14 mouse cellular contexts compared by ENCODE assay signal in genomic region chr13:76358720-76359119, GRCm38 (mm10). TPM values are rescaled to one million over a fixed set of nuclear protein-coding genes. Genes with fewer than 3 reads are reported as not detected.
DNase-seq lines count a peak whose midpoint lies in the region; ATAC-seq and TF ChIP-seq lines count a peak whose summit lies in the region.
"Had no signal": no experiment of that assay in that cellular context is flagged by ENCODE, and none has a peak within 500 bp of the region (broad histone marks: within the 10 kb centered on the region; RNA-seq: fewer than 3 reads in every experiment).

No protein-coding gene starts in this region.

- H3K9me3 ChIP-seq in lung, embryonic 14.5 days (ENCODE audit: low read depth, low read length) = no peaks in the 10 kb centered on the region
- no peaks in the 10 kb centered on the region for H3K9me3 ChIP-seq in lung, postnatal 0 days (ENCODE audit: low read length)
- H3K9me3 ChIP-seq in MEL (replicated peaks; ENCODE audit: insufficient read depth, low read length) = no peaks in the 10 kb centered on the region
- H3K9me3 ChIP-seq: heart, embryonic 13.5 days; liver, embryonic 13.5 days; midbrain, embryonic 12.5 days had no signal

- no peak overlapping the region for H3K4me3 ChIP-seq in lung, embryonic 14.5 days (ENCODE audit: low read depth, low read length)
- H3K4me3 ChIP-seq in lung, postnatal 0 days (ENCODE audit: low read depth, low read length) = no peak overlapping the region
- H3K4me3 ChIP-seq in MEL (ENCODE audit: control insufficient read depth in 1 of 2, insufficient read depth in 1 of 2, low read depth in 2 of 2, low read length in 2 of 2) = no peak overlapping the region
- H3K4me3 ChIP-seq: heart, embryonic 13.5 days; liver, embryonic 13.5 days; midbrain, embryonic 12.5 days had no signal

- DNase-seq in embryo, embryonic 11 days = peak; percentile 3
- DNase-seq in embryo, embryonic 10 days (ENCODE audit: low spot score) = no peak
- DNase-seq in lung, embryonic 14.5 days = peak; percentile 85
- no peak for DNase-seq in lung, postnatal 0 days (ENCODE audit: low spot score)
- DNase-seq in MEL (ENCODE audit: low read depth, low spot score) = peak; percentile 8
- DNase-seq in layer of hippocampus, adult 18-20 months (ENCODE audit: low spot score in 2 of 2) = peak; percentile 31 to 69
- no peak for DNase-seq in adrenal gland, postnatal 14 days
- DNase-seq: liver, embryonic 13.5 days; spleen, adult 18-20 months had no signal

- no peak for TF ChIP-seq RAD21 in MEL (IDR thresholded peaks at IDR 0.05; ENCODE audit: low read depth, low read length)

- no peak overlapping the region for H3K9ac ChIP-seq in lung, embryonic 14.5 days
- H3K9ac ChIP-seq in lung, postnatal 0 days (replicated peaks; ENCODE audit: low read depth) = no peak overlapping the region
- H3K9ac ChIP-seq in MEL (ENCODE audit: control insufficient read depth, low read depth, low read length, poor library complexity, severe bottlenecking) = no peak overlapping the region
- H3K9ac ChIP-seq: heart, embryonic 13.5 days; liver, embryonic 13.5 days; midbrain, embryonic 12.5 days had no signal

- H3K4me1 ChIP-seq in lung, embryonic 14.5 days (ENCODE audit: insufficient read depth) = no peaks in the 10 kb centered on the region
- no peaks in the 10 kb centered on the region for H3K4me1 ChIP-seq in lung, postnatal 0 days (ENCODE audit: insufficient read depth, low read depth, low read length)
- H3K4me1 ChIP-seq in MEL (ENCODE audit: control insufficient read depth in 1 of 2, insufficient read depth in 2 of 2, low read length in 2 of 2) = no peaks in the 10 kb centered on the region
- H3K4me1 ChIP-seq: heart, embryonic 13.5 days; liver, embryonic 13.5 days; midbrain, embryonic 12.5 days had no signal

- H3K27ac ChIP-seq in lung, embryonic 14.5 days (ENCODE audit: low read depth) = no peak overlapping the region
- no peak overlapping the region for H3K27ac ChIP-seq in lung, postnatal 0 days (ENCODE audit: low read length)
- no peak overlapping the region for H3K27ac ChIP-seq in MEL (ENCODE audit: control insufficient read depth, low read depth, low read length)
- H3K27ac ChIP-seq: heart, embryonic 13.5 days; liver, embryonic 13.5 days; midbrain, embryonic 12.5 days had no signal

- no peak for TF ChIP-seq EP300 in lung, postnatal 0 days (IDR thresholded peaks at IDR 0.05)
- no peak for TF ChIP-seq EP300 in MEL (IDR thresholded peaks at IDR 0.05; ENCODE audit: low read depth in 1 of 2, low read length in 2 of 2)

- TF ChIP-seq CTCF in lung, embryonic 14.5 days (IDR thresholded peaks at IDR 0.05; ENCODE audit: low read depth) = no peak
- no peak for TF ChIP-seq CTCF in lung, postnatal 0 days (IDR thresholded peaks at IDR 0.05)
- no peak for TF ChIP-seq CTCF in MEL (IDR thresholded peaks at IDR 0.05 in 2 of 3, conservative IDR thresholded peaks at IDR 0.05 in 1 of 3; ENCODE audit: control insufficient read depth in 1 of 3, insufficient read depth in 1 of 3, low read depth in 2 of 3, low read length in 3 of 3, poor library complexity in 1 of 3, severe bottlenecking in 1 of 3)

- TF ChIP-seq POLR2A in MEL (IDR thresholded peaks at IDR 0.05; ENCODE audit: control insufficient read depth in 1 of 2, insufficient read depth in 1 of 2, low read depth in 1 of 2, low read length in 2 of 2, poor library complexity in 1 of 2) = no peak

- no peaks in the 10 kb centered on the region for H3K79me2 ChIP-seq in MEL (ENCODE audit: control insufficient read depth, insufficient read depth, low read length, poor library complexity)

- no peaks in the 10 kb centered on the region for H3K36me3 ChIP-seq in lung, embryonic 14.5 days (ENCODE audit: insufficient read depth)
- H3K36me3 ChIP-seq in lung, postnatal 0 days (ENCODE audit: insufficient read depth, low read length) = no peaks in the 10 kb centered on the region
- no peaks in the 10 kb centered on the region for H3K36me3 ChIP-seq in MEL (ENCODE audit: control insufficient read depth in 1 of 2, insufficient read depth in 2 of 2, low read length in 2 of 2)
- H3K36me3 ChIP-seq: heart, embryonic 13.5 days; liver, embryonic 13.5 days; midbrain, embryonic 12.5 days had no signal

- H3K27me3 ChIP-seq in lung, embryonic 14.5 days (ENCODE audit: insufficient read depth, low read length) = no peaks in the 10 kb centered on the region
- H3K27me3 ChIP-seq in lung, postnatal 0 days (replicated peaks; ENCODE audit: insufficient read depth, low read length) = no peaks in the 10 kb centered on the region
- no peaks in the 10 kb centered on the region for H3K27me3 ChIP-seq in MEL (ENCODE audit: control insufficient read depth in 1 of 2, insufficient read depth in 2 of 2, low read length in 2 of 2)
- H3K27me3 ChIP-seq: heart, embryonic 13.5 days; liver, embryonic 13.5 days; midbrain, embryonic 12.5 days had no signal

- H3K4me2 ChIP-seq in lung, embryonic 14.5 days = no peak overlapping the region
- H3K4me2 ChIP-seq in lung, postnatal 0 days (replicated peaks; ENCODE audit: low read depth, low read length) = no peak overlapping the region
- H3K4me2 ChIP-seq: heart, embryonic 13.5 days; liver, embryonic 13.5 days; midbrain, embryonic 12.5 days had no signal

- ATAC-seq in lung, embryonic 14.5 days (ENCODE audit: insufficient read depth) = peak; percentile 93
- ATAC-seq in lung, postnatal 0 days = no peak
- ATAC-seq in erythroblast, adult 5-6 weeks (replicated peaks; ENCODE audit: low FRiP score, poor library complexity, severe bottlenecking) = no peak
- ATAC-seq: intestine, embryonic 16.5 days had no signal

TF ChIP-seq in MEL, 35 proteins besides CTCF, POLR2A, EP300 and RAD21:
- TF ChIP-seq MYC (IDR thresholded peaks at IDR 0.05; ENCODE audit: low read depth, low read length) (no peak), UBTF (IDR thresholded peaks at IDR 0.05; ENCODE audit: borderline replicate concordance, insufficient read depth, low read depth, low read length) (no peak), RCOR1 (IDR thresholded peaks at IDR 0.05; ENCODE audit: low read depth, low read length) (no peak), USF1 (IDR thresholded peaks at IDR 0.05; ENCODE audit: low read depth, low read length) (no peak), E2F4 (IDR thresholded peaks at IDR 0.05; ENCODE audit: borderline replicate concordance, low read depth, low read length) (no peak), ZNF384 (IDR thresholded peaks at IDR 0.05; ENCODE audit: low read depth, low read length) (no peak), HCFC1 (IDR thresholded peaks at IDR 0.05; ENCODE audit: low read depth, low read length) (no peak), MXI1 (IDR thresholded peaks at IDR 0.05; ENCODE audit: low read depth, low read length) (no peak), USF2 (IDR thresholded peaks at IDR 0.05; ENCODE audit: borderline replicate concordance in 1 of 2, insufficient read depth in 1 of 2, low read depth in 1 of 2, low read length in 2 of 2) (no peak), BHLHE40 (IDR thresholded peaks at IDR 0.05; ENCODE audit: borderline replicate concordance, low read depth, low read length) (no peak), KAT2A (conservative IDR thresholded peaks at IDR 0.05; ENCODE audit: low read depth, low read length) (no peak), CHD2 (IDR thresholded peaks at IDR 0.05; ENCODE audit: low read length) (no peak), GABPA (IDR thresholded peaks at IDR 0.05; ENCODE audit: low read depth, low read length) (no peak), NRF1 (IDR thresholded peaks at IDR 0.05; ENCODE audit: insufficient read depth, low read depth, low read length, poor library complexity, severe bottlenecking) (no peak), SMC3 (IDR thresholded peaks at IDR 0.05; ENCODE audit: low read depth, low read length) (no peak), MAZ (IDR thresholded peaks at IDR 0.05; ENCODE audit: low read depth, low read length) (no peak), POLR2AphosphoS2 (IDR thresholded peaks at IDR 0.05; ENCODE audit: low read length) (no peak), NELFE (IDR thresholded peaks at IDR 0.05; ENCODE audit: low read depth, low read length) (no peak), ETS1 (IDR thresholded peaks at IDR 0.05; ENCODE audit: low read depth, low read length) (no peak), ZMIZ1 (IDR thresholded peaks at IDR 0.05; ENCODE audit: low read depth, low read length) (no peak)

RNA-seq across cellular contexts. Expression of gene Mctp1, which starts 25.6 kb away (rescaled TPM):
- 0.64 and 0.82 TPM in 2 replicates for polyA plus RNA-seq in lung, embryonic 14.5 days (2014; fragmentation: Nextera tagmentation; extraction: Ambion mirVana)
- 3.9 and 4.4 TPM in 2 replicates for polyA plus RNA-seq in lung, postnatal 0 days (2015; fragmentation: Nextera tagmentation; extraction: Ambion mirVana)
- not detected in 2 replicates for total RNA-seq in MEL (2012; rRNA removed)
- polyA plus RNA-seq in MEL (2012; ENCODE audit: insufficient read depth in 1 of 2, insufficient read length in 2 of 2, low read depth in 1 of 2, low replicate concordance in 2 of 2, missing spikeins in 1 of 2) = not detected
- 10 to 100 TPM; 52.1 to 53.4 TPM for total RNA-seq in layer of hippocampus, adult 18-20 months (2021)
- 1.8 and 2.9 TPM in 2 replicates for total RNA-seq in adrenal gland, postnatal 14 days (2021)
- 23.4 and 44.8 TPM in 2 replicates for total RNA-seq in erythroblast, adult 5-6 weeks (2015; ENCODE audit: low replicate concordance)
- total RNA-seq in erythroblast, adult 5-6 weeks (2017; ENCODE audit: low replicate concordance) = 10.2 and 20.5 TPM in 2 replicates

RNA-seq across cellular contexts. Expression of gene Fam81b, which starts 53.8 kb away (rescaled TPM):
- polyA plus RNA-seq in lung, embryonic 14.5 days (2014; fragmentation: Nextera tagmentation; extraction: Ambion mirVana) = not detected in 2 replicates
- polyA plus RNA-seq in lung, postnatal 0 days (2015; fragmentation: Nextera tagmentation; extraction: Ambion mirVana) = 1.3 and 2.2 TPM in 2 replicates
- not detected in 2 replicates for total RNA-seq in MEL (2012; rRNA removed)
- polyA plus RNA-seq in MEL (2012; ENCODE audit: insufficient read depth in 1 of 2, insufficient read length in 2 of 2, low read depth in 1 of 2, low replicate concordance in 2 of 2, missing spikeins in 1 of 2) = not detected
- under 1 TPM in 1 of 2 experiments, not detected in 1; 0.10 TPM for total RNA-seq in layer of hippocampus, adult 18-20 months (2021)
- not detected in 2 replicates for total RNA-seq in adrenal gland, postnatal 14 days (2021)
- not detected in 2 replicates for total RNA-seq in erythroblast, adult 5-6 weeks (2015; ENCODE audit: low replicate concordance)
- total RNA-seq in erythroblast, adult 5-6 weeks (2017; ENCODE audit: low replicate concordance) = not detected in 2 replicates
- total RNA-seq: layer of hippocampus, postnatal 36 days had no signal
- polyA plus RNA-seq: heart, embryonic 13.5 days; intestine, embryonic 16.5 days; liver, embryonic 13.5 days; midbrain, embryonic 12.5 days had no signal

Comparison
In these comparisons a context has a peak if more than half of its experiments do, and no peak if none do; other contexts are left out.
1. DNase-seq: peak in embryo, embryonic 11 days (single experiment), lung, embryonic 14.5 days (single experiment), MEL (single experiment) and layer of hippocampus, adult 18-20 months (2 of 2); none in embryo, embryonic 10 days (single experiment), lung, postnatal 0 days (single experiment) and adrenal gland, postnatal 14 days (single experiment).